Mouse (Mus musculus): Measurements from ENCODE around the gene Syne2. TPM values are rescaled to one million over a fixed set of nuclear protein-coding genes. Genes with fewer than 3 reads are reported as not detected.

Syne2 gene
- polyA plus RNA-seq, 1 experiment from 2014 or later: 97.5 TPM

DNA sequence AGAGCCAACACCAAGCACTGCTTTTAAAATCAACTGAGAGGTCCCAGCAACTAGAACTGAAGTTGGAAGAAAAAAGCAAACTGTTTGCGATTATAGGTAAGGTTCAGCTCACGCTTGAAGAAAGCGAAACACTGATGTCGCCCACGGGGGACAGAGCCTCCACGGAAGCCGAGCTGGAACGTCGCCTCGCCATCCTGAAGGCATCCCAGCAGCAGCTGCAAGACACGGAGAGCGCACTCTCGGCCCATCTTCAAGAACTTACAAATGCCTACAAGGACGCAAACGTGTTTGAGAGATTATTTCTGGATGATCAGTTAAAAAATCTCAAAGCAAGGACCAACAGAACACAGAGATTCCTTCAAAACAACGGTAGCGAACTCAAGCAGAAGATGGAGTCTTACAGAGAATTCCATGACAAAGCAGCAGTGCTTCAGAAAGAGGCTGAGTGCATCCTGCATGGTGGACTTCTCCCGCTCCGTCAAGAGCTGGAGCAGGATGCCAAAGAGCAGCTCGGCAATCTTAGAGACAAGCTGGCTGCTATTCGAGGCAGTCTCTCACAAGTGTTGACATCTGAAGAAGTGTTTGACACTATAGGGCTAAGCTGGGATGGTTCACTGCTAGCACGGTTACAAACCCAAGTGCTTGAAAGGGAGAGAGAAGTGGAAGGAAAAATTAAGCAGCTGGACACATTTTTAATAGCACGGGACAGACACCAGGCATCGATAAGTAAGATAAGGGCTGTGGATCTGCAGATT is 148.7 kb downstream of the Syne2 start:
- no peaks in the 10 kb centered on the region for H3K27me3 ChIP-seq (ENCODE audit: control insufficient read depth, insufficient read depth, low read length)
- 95% methylated on average over 24 of the region's 24 CpGs for WGBS
- no peak for DNase-seq (ENCODE audit: low spot score)

GRCm38 (mm10) chr12:75979079-75979478 is 161.1 kb downstream of the Syne2 start:
- no peak for ATAC-seq (ENCODE audit: low FRiP score)
- 92% methylated on average over 5 of the region's 5 CpGs for WGBS
- Histone ChIP-seq H3K27me3 (ENCODE audit: control insufficient read depth, insufficient read depth, low read length) (no peaks in the 10 kb centered on the region), H3K9ac (ENCODE audit: low read depth, low read length) (no peak overlapping the region), H3K9me3 (ENCODE audit: control insufficient read depth, low read length) (no peaks in the 10 kb centered on the region), H3K4me3 (ENCODE audit: low read depth, low read length) (no peak overlapping the region), H3K4me1 (replicated peaks; ENCODE audit: control insufficient read depth, insufficient read depth, low read length) (no peaks in the 10 kb centered on the region), H3K27ac (ENCODE audit: low read depth, low read length) (no peak overlapping the region), H3K36me3 (ENCODE audit: control insufficient read depth, insufficient read depth, low read length) (no peaks in the 10 kb centered on the region), H3K4me2 (replicated peaks; ENCODE audit: low read depth, low read length) (no peak overlapping the region)
- no peak for DNase-seq (ENCODE audit: low spot score)

More for the DNA sequence above, 148.7 kb downstream of the Syne2 start:
- no peaks in the 10 kb centered on the region for H3K9me3 ChIP-seq (ENCODE audit: control insufficient read depth, low read length)
- H3K4me3 ChIP-seq (ENCODE audit: low read depth, low read length): no peak overlapping the region
- peaks cover 18% of the 10 kb centered on the region for H3K36me3 ChIP-seq (ENCODE audit: control insufficient read depth, insufficient read depth, low read length)
- no peak overlapping the region for H3K27ac ChIP-seq (ENCODE audit: low read depth, low read length)
- H3K4me1 ChIP-seq (replicated peaks; ENCODE audit: control insufficient read depth, insufficient read depth, low read length): no peaks in the 10 kb centered on the region
- ATAC-seq (ENCODE audit: low FRiP score): no peak
- H3K9ac ChIP-seq (ENCODE audit: low read depth, low read length): no peak overlapping the region
- H3K4me2 ChIP-seq (replicated peaks; ENCODE audit: low read depth, low read length): no peak overlapping the region

DNA sequence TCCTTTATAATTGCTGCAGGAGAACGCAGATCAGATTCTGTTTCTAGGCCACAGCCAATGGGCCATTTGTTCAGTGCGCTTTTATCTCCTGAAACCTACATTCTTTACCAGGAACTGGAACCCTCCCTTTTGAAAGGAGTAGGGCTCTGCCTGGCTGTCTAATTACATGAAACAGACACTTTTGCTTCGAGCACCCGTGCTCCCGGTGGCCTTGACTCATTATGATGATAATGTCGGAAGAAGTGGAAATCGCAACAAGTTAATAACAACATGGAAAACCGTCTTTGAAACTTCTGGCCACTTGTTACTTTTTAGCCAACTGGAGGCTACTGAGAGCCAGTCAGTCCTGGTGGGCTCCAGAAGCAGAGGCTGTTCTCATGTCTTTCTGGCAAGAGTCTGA is 165.4 kb downstream of the Syne2 start:
- Histone ChIP-seq H3K4me2 (replicated peaks; ENCODE audit: low read depth, low read length) (no peak overlapping the region), H3K27me3 (ENCODE audit: control insufficient read depth, insufficient read depth, low read length) (no peaks in the 10 kb centered on the region), H3K4me3 (ENCODE audit: low read depth, low read length) (no peak overlapping the region), H3K36me3 (ENCODE audit: control insufficient read depth, insufficient read depth, low read length) (no peaks in the 10 kb centered on the region), H3K4me1 (replicated peaks; ENCODE audit: control insufficient read depth, insufficient read depth, low read length) (no peaks in the 10 kb centered on the region), H3K27ac (ENCODE audit: low read depth, low read length) (no peak overlapping the region), H3K9ac (ENCODE audit: low read depth, low read length) (no peak overlapping the region), H3K9me3 (ENCODE audit: control insufficient read depth, low read length) (no peaks in the 10 kb centered on the region)
- ATAC-seq (ENCODE audit: low FRiP score) (no peak), DNase-seq (ENCODE audit: low spot score) (no peak)
- 82% methylated on average over 8 of the region's 8 CpGs for WGBS

- Histone ChIP-seq H3K9ac (ENCODE audit: low read depth, low read length) (no peak overlapping the region), H3K4me3 (ENCODE audit: low read depth, low read length) (no peak overlapping the region), H3K4me2 (replicated peaks; ENCODE audit: low read depth, low read length) (no peak overlapping the region), H3K27me3 (ENCODE audit: control insufficient read depth, insufficient read depth, low read length) (no peaks in the 10 kb centered on the region), H3K27ac (ENCODE audit: low read depth, low read length) (no peak overlapping the region), H3K9me3 (ENCODE audit: control insufficient read depth, low read length) (no peaks in the 10 kb centered on the region), H3K4me1 (replicated peaks; ENCODE audit: control insufficient read depth, insufficient read depth, low read length) (no peaks in the 10 kb centered on the region), H3K36me3 (ENCODE audit: control insufficient read depth, insufficient read depth, low read length) (peaks cover 19% of the 10 kb centered on the region)
- no peak for DNase-seq (ENCODE audit: low spot score)
- no peak for ATAC-seq (ENCODE audit: low FRiP score)
- 88% methylated on average over 10 of the region's 10 CpGs for WGBS
Measured at GRCm38 (mm10) chr12:75992226-75992858, 174.4 kb downstream of the Syne2 start.

DNA sequence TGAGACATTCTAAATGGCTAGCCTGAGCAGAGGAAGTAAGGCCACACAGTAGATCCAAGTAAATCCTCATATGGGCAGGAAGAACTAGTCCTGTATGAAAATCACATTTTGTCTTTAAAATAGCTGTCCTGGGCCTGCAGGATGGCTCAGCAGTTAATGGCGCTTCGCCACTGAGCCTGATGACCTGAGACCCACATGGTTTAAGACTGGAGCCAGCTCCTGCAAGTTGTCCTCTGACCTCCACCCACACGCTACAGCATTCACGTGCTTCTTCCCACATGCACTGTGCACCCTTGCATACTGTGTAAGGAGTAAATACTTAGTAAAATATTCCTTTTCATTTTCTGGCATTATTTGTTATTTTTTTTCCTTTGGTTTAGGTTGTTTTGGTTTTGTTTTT is 175.0 kb downstream of the Syne2 start:
- H3K36me3 ChIP-seq (ENCODE audit: control insufficient read depth, insufficient read depth, low read length): peaks cover 19% of the 10 kb centered on the region
- no peak overlapping the region for H3K4me3 ChIP-seq (ENCODE audit: low read depth, low read length)
- no peak for ATAC-seq (ENCODE audit: low FRiP score)
- DNase-seq (ENCODE audit: low spot score): no peak
- 97% methylated on average over 4 of the region's 4 CpGs for WGBS
- no peaks in the 10 kb centered on the region for H3K9me3 ChIP-seq (ENCODE audit: control insufficient read depth, low read length)
- H3K4me2 ChIP-seq (replicated peaks; ENCODE audit: low read depth, low read length): no peak overlapping the region
- no peaks in the 10 kb centered on the region for H3K4me1 ChIP-seq (replicated peaks; ENCODE audit: control insufficient read depth, insufficient read depth, low read length)
- no peak overlapping the region for H3K9ac ChIP-seq (ENCODE audit: low read depth, low read length)
- no peak overlapping the region for H3K27ac ChIP-seq (ENCODE audit: low read depth, low read length)
- H3K27me3 ChIP-seq (ENCODE audit: control insufficient read depth, insufficient read depth, low read length): no peaks in the 10 kb centered on the region

GRCm38 (mm10) chr12:75995086-75995485 is 177.2 kb downstream of the Syne2 start:
- WGBS: 89% methylated on average over 2 of the region's 2 CpGs
- no peak overlapping the region for H3K4me2 ChIP-seq (replicated peaks; ENCODE audit: low read depth, low read length)
- H3K27me3 ChIP-seq (ENCODE audit: control insufficient read depth, insufficient read depth, low read length): no peaks in the 10 kb centered on the region
- H3K36me3 ChIP-seq (ENCODE audit: control insufficient read depth, insufficient read depth, low read length): peaks cover 13% of the 10 kb centered on the region
- no peaks in the 10 kb centered on the region for H3K9me3 ChIP-seq (ENCODE audit: control insufficient read depth, low read length)
- H3K27ac ChIP-seq (ENCODE audit: low read depth, low read length): no peak overlapping the region
- no peak for DNase-seq (ENCODE audit: low spot score)
- ATAC-seq (ENCODE audit: low FRiP score): no peak
- no peaks in the 10 kb centered on the region for H3K4me1 ChIP-seq (replicated peaks; ENCODE audit: control insufficient read depth, insufficient read depth, low read length)
- no peak overlapping the region for H3K4me3 ChIP-seq (ENCODE audit: low read depth, low read length)
- H3K9ac ChIP-seq (ENCODE audit: low read depth, low read length): no peak overlapping the region

DNA sequence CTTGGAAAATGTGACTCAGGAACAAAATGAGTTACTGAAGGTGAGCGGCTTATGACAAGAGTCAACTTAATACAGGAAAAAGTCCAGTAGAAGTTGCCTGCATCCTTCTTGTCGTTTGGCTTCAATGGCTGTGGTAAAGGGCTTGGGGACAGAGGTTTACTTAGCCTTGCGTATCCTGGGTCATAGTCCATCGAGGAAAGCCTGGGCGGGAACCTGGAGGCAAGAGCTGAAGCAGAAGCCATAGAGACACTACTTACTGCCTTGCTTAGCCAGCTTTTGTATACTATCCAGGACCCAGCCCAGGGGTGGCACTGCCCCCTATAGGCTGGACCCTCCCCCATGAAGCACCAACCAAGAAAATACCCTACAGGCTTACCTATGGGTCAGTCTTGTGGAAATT is 179.6 kb downstream of the Syne2 start:
- DNase-seq (ENCODE audit: low spot score) (no peak), ATAC-seq (ENCODE audit: low FRiP score) (no peak)
- Histone ChIP-seq H3K4me2 (replicated peaks; ENCODE audit: low read depth, low read length) (no peak overlapping the region), H3K27me3 (ENCODE audit: control insufficient read depth, insufficient read depth, low read length) (no peaks in the 10 kb centered on the region), H3K27ac (ENCODE audit: low read depth, low read length) (no peak overlapping the region), H3K36me3 (ENCODE audit: control insufficient read depth, insufficient read depth, low read length) (peaks cover 3% of the 10 kb centered on the region), H3K9me3 (ENCODE audit: control insufficient read depth, low read length) (no peaks in the 10 kb centered on the region), H3K4me1 (replicated peaks; ENCODE audit: control insufficient read depth, insufficient read depth, low read length) (no peaks in the 10 kb centered on the region), H3K4me3 (ENCODE audit: low read depth, low read length) (no peak overlapping the region), H3K9ac (ENCODE audit: low read depth, low read length) (no peak overlapping the region)
- 97% methylated on average over 5 of the region's 5 CpGs for WGBS

- no peaks in the 10 kb centered on the region for H3K27me3 ChIP-seq (ENCODE audit: control insufficient read depth, insufficient read depth, low read length)
- DNase-seq (ENCODE audit: low spot score) (no peak), ATAC-seq (ENCODE audit: low FRiP score) (no peak)
- H3K4me2 ChIP-seq (replicated peaks; ENCODE audit: low read depth, low read length): no peak overlapping the region
- no peak overlapping the region for H3K9ac ChIP-seq (ENCODE audit: low read depth, low read length)
- no peak overlapping the region for H3K27ac ChIP-seq (ENCODE audit: low read depth, low read length)
- no peaks in the 10 kb centered on the region for H3K4me1 ChIP-seq (replicated peaks; ENCODE audit: control insufficient read depth, insufficient read depth, low read length)
- H3K4me3 ChIP-seq (ENCODE audit: low read depth, low read length): no peak overlapping the region
- peaks cover 3% of the 10 kb centered on the region for H3K36me3 ChIP-seq (ENCODE audit: control insufficient read depth, insufficient read depth, low read length)
- 91% methylated on average over 2 of the region's 2 CpGs for WGBS
- H3K9me3 ChIP-seq (ENCODE audit: control insufficient read depth, low read length): no peaks in the 10 kb centered on the region
Measured at GRCm38 (mm10) chr12:75998416-75998815, 180.5 kb downstream of the Syne2 start.

DNA sequence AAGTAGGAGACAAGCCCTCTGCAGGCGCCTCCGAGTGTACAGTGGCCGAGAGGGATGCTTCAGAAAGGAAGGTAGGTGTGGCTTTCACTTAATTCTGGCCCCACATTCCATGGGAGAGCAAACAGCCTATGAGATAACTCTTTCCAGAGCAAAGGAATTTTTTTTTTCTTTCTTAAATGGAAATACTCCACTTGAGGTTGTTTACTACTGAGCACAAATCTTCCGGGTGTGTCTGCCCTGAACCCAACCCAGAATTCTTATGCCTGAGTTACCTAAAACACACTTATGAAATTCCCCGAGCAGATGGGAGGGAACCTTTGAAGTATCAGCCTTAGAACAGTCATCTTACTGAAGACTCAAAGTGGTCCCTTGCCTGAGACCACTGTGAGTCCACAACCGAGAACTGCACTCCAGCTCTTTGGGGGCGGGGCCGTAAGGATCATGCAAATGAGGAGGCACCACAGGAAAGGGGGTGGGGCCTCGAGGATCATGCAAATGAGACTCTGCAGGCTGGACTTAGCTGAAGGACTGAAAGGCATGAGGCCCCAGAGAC is 186.8 kb downstream of the Syne2 start:
- H3K27me3 ChIP-seq (ENCODE audit: control insufficient read depth, insufficient read depth, low read length): no peaks in the 10 kb centered on the region
- H3K9ac ChIP-seq (ENCODE audit: low read depth, low read length): no peak overlapping the region
- no peak overlapping the region for H3K27ac ChIP-seq (ENCODE audit: low read depth, low read length)
- ATAC-seq (ENCODE audit: low FRiP score): peak; percentile 83
- no peaks in the 10 kb centered on the region for H3K9me3 ChIP-seq (ENCODE audit: control insufficient read depth, low read length)
- H3K4me1 ChIP-seq (replicated peaks; ENCODE audit: control insufficient read depth, insufficient read depth, low read length): no peaks in the 10 kb centered on the region
- WGBS: 47% methylated on average over 9 of the region's 9 CpGs
- no peak overlapping the region for H3K4me3 ChIP-seq (ENCODE audit: low read depth, low read length)
- H3K36me3 ChIP-seq (ENCODE audit: control insufficient read depth, insufficient read depth, low read length): peaks cover 3% of the 10 kb centered on the region; the same call in 1 of the 2 replicates
- peak; percentile 77 for DNase-seq (ENCODE audit: low spot score)
- H3K4me2 ChIP-seq (replicated peaks; ENCODE audit: low read depth, low read length): no peak overlapping the region

Data from hindbrain, embryonic 11.5 days (tissue).